26 mouse cellular contexts compared by ENCODE assay signal in the genomic region with DNA sequence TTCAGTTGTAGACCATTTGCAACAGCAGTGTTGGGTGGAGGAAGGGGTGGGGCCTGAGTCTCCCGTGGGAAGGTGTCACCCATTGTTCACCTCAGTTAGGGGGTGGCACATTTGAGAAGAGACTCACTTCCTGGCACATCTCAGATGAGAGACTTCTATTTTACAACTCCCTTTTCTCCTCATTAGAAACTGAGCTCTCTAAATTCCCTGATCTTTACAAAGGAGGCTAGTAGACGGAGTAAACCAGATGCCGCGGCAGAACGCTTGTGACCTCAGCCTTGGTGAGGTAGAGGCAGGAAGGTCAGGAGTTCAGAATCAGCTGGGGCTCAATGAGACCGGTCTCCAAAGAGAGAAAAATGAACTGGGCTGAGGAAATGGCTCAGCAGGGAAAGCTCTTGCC. TPM values are rescaled to one million over a fixed set of nuclear protein-coding genes. Genes with fewer than 3 reads are reported as not detected.
DNase-seq lines count a peak whose midpoint lies in the region; ATAC-seq and TF ChIP-seq lines count a peak whose summit lies in the region.
"Had no signal": no experiment of that assay in that cellular context is flagged by ENCODE, and none has a peak within 500 bp of the region (broad histone marks: within the 10 kb centered on the region; RNA-seq: fewer than 3 reads in every experiment).

No protein-coding gene starts in this region.

- H3K36me3 ChIP-seq in ES-E14 (ENCODE audit: control insufficient read depth, insufficient read depth, low read length, poor library complexity, severe bottlenecking) = peaks cover 25% of the 10 kb centered on the region
- H3K36me3 ChIP-seq in forebrain, embryonic 14.5 days (ENCODE audit: control insufficient read depth, insufficient read depth, low read length) = peaks cover 36% of the 10 kb centered on the region
- H3K36me3 ChIP-seq: G1E had no signal

- H3K27me3 ChIP-seq in forebrain, embryonic 14.5 days (replicated peaks; ENCODE audit: control insufficient read depth, insufficient read depth, low read length) = no peaks in the 10 kb centered on the region
- H3K27me3 ChIP-seq: embryonic facial prominence, embryonic 13.5 days; embryonic facial prominence, embryonic 15.5 days; forebrain, embryonic 13.5 days; Patski had no signal

- ATAC-seq in forebrain, embryonic 14.5 days = no peak
- ATAC-seq: forebrain, embryonic 13.5 days; forebrain, embryonic 16.5 days; Patski had no signal

- no peak overlapping the region for H3K9ac ChIP-seq in ES-E14 (ENCODE audit: insufficient read depth, low read depth, low read length, poor library complexity, severe bottlenecking)
- H3K9ac ChIP-seq in forebrain, embryonic 14.5 days (ENCODE audit: low read length) = no peak overlapping the region
- H3K9ac ChIP-seq: embryonic facial prominence, embryonic 13.5 days; embryonic facial prominence, embryonic 15.5 days; forebrain, embryonic 13.5 days had no signal

- H3K9me3 ChIP-seq in ES-E14 (ENCODE audit: control insufficient read depth, insufficient read depth, low read depth, low read length) = no peaks in the 10 kb centered on the region
- no peaks in the 10 kb centered on the region for H3K9me3 ChIP-seq in forebrain, embryonic 14.5 days (replicated peaks; ENCODE audit: control insufficient read depth, low read length)
- H3K9me3 ChIP-seq: embryonic facial prominence, embryonic 13.5 days; embryonic facial prominence, embryonic 15.5 days; forebrain, embryonic 13.5 days had no signal

- peak overlapping the region; percentile 14; the same call in 1 of the 2 replicates for H3K27ac ChIP-seq in ES-E14 (ENCODE audit: insufficient read depth, low read depth, low read length, poor library complexity, severe bottlenecking)
- H3K27ac ChIP-seq in forebrain, embryonic 14.5 days (ENCODE audit: low read depth, low read length) = no peak overlapping the region
- H3K27ac ChIP-seq: embryonic facial prominence, embryonic 13.5 days; embryonic facial prominence, embryonic 15.5 days; forebrain, embryonic 13.5 days had no signal

- DNase-seq in thymus, postnatal 4 days = peak; percentile 28
- no peak for DNase-seq in thymus, postnatal 36 days
- DNase-seq in ES-E14 (ENCODE audit: low read depth, low spot score) = peak; percentile 27
- peak; percentile 14 for DNase-seq in T-cell, adult 2 months (ENCODE audit: low spot score)
- peak; percentile 28 for DNase-seq in naive thymus-derived CD4-positive, alpha-beta T cell, adult 2 months (ENCODE audit: low read depth)
- DNase-seq in forebrain, embryonic 14.5 days (ENCODE audit: low spot score) = no peak
- DNase-seq in gastrocnemius, adult 18-20 months (ENCODE audit: low spot score) = no peak
- DNase-seq in gastrocnemius, postnatal 25 days = no peak
- DNase-seq: adrenal gland, adult 2 months; adrenal gland, postnatal 10 days; adrenal gland, postnatal 25 days; B cell, adult 2 months; cerebellum, adult 11 months; cerebellum, adult 18-20 months; cerebellum, adult 8-10 months; cerebellum, adult 9-11 months; cerebellum, postnatal 14 days; cerebellum, postnatal 36 days; embryo, embryonic 11 days had no signal

- H3K4me2 ChIP-seq in forebrain, embryonic 14.5 days (ENCODE audit: low read length) = no peak overlapping the region
- H3K4me2 ChIP-seq: embryonic facial prominence, embryonic 13.5 days; embryonic facial prominence, embryonic 15.5 days; forebrain, embryonic 13.5 days had no signal

- peaks cover 0 to 4% of the 10 kb centered on the region in 2 experiments; a peak in 1 of 4 replicates for H3K4me1 ChIP-seq in ES-E14 (ENCODE audit: control insufficient read depth in 2 of 2, insufficient read depth in 2 of 2, low read length in 2 of 2, poor library complexity in 1 of 2)
- no peaks in the 10 kb centered on the region for H3K4me1 ChIP-seq in forebrain, embryonic 14.5 days (ENCODE audit: control insufficient read depth, insufficient read depth, low read length)
- H3K4me1 ChIP-seq: embryonic facial prominence, embryonic 15.5 days; forebrain, embryonic 13.5 days had no signal

- WGBS in forebrain, embryonic 14.5 days = 89% methylated on average over 6 of the region's 6 CpGs

- H3K4me3 ChIP-seq in ES-E14 (ENCODE audit: insufficient read depth in 1 of 2, low read depth in 1 of 2, low read length in 2 of 2, poor library complexity in 1 of 2, severe bottlenecking in 1 of 2) = no peak overlapping the region
- H3K4me3 ChIP-seq in forebrain, embryonic 14.5 days (ENCODE audit: low read depth, low read length) = no peak overlapping the region
- H3K4me3 ChIP-seq: embryonic facial prominence, embryonic 13.5 days; embryonic facial prominence, embryonic 15.5 days; erythroblast, embryonic 14.5 days; forebrain, embryonic 13.5 days had no signal

- in situ Hi-C loops in ES-E14 (cut with MboI; ENCODE audit: low sequenced_read_pairs in 2 of 2, unreplicated experiment in 2 of 2) = no loop called here

TF ChIP-seq in ES-E14, 5 proteins besides CTCF, POLR2A, EP300 and RAD21:
- TF ChIP-seq MAFK (IDR thresholded peaks at IDR 0.05; ENCODE audit: insufficient read depth, low read depth, low read length) = no peak
- TF ChIP-seq ZNF384 (IDR thresholded peaks at IDR 0.05; ENCODE audit: low read depth, low read length) = no peak
- no peak for TF ChIP-seq CHD2 (IDR thresholded peaks at IDR 0.05; ENCODE audit: low read depth, low read length)
- TF ChIP-seq ZC3H11A (IDR thresholded peaks at IDR 0.05; ENCODE audit: borderline replicate concordance, low read depth, low read length) = no peak
- no peak for TF ChIP-seq HCFC1 (IDR thresholded peaks at IDR 0.05; ENCODE audit: borderline replicate concordance, insufficient read depth, low read length)

RNA-seq across cellular contexts. Expression of gene Fbln1, which starts 41.2 kb away (rescaled TPM):
- total RNA-seq in ES-E14 (2012; rRNA removed) = 99.6 and 118 TPM in 2 replicates
- polyA plus RNA-seq in forebrain, embryonic 14.5 days (2014; fragmentation: Nextera tagmentation; extraction: Ambion mirVana) = 48.9 and 52.1 TPM in 2 replicates
- total RNA-seq in gastrocnemius, adult 18-20 months (2021) = 10 to 100 TPM in 1 of 2 experiments, 1 to 10 TPM in 1; 8.5 to 11.1 TPM
- 1 to 10 TPM; 8.5 to 9.0 TPM for total RNA-seq in gastrocnemius, postnatal 25 days (2021)
- polyA plus RNA-seq: erythroblast, embryonic 14.5 days; G1E had no signal

Comparison
In these comparisons a context has a peak if more than half of its experiments do, and no peak if none do; other contexts are left out.
1. DNase-seq: peak in thymus, postnatal 4 days (single experiment), ES-E14 (single experiment), T-cell, adult 2 months (single experiment) and naive thymus-derived CD4-positive, alpha-beta T cell, adult 2 months (single experiment); none in thymus, postnatal 36 days (0 of 2), forebrain, embryonic 14.5 days (single experiment), gastrocnemius, adult 18-20 months (single experiment) and gastrocnemius, postnatal 25 days (single experiment).